9 mouse cellular contexts compared by ENCODE assay signal in the genomic region with DNA sequence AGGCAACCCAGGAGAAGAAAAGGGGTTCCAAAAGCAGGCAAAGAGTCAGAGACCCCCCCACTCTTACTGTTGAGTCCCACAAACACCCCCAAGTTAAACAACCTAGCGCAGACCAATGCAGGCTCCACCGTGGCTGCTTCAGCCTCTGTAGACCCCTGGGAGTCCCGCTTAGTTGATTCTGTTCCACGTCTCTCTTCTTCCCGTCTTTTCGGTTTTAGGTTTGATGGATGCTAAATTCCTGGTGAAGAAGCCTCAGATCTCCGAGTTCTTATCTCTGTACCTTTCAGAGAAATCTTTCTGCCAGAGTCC. TPM values are rescaled to one million over a fixed set of nuclear protein-coding genes. Genes with fewer than 3 reads are reported as not detected.
DNase-seq lines count a peak whose midpoint lies in the region; ATAC-seq lines count a peak whose summit lies in the region.
"Had no signal": no experiment of that assay in that cellular context is flagged by ENCODE, and none has a peak within 500 bp of the region (broad histone marks: within the 10 kb centered on the region; RNA-seq: fewer than 3 reads in every experiment).

No protein-coding gene starts in this region.

- no peak for DNase-seq in kidney, postnatal 14 days
- no peak for DNase-seq in embryonic facial prominence, embryonic 10.5 days (ENCODE audit: low spot score)
- no peak for DNase-seq in intestine, embryonic 14.5 days (ENCODE audit: low spot score)
- no peak for DNase-seq in ovary, adult 18-20 months (ENCODE audit: low spot score)
- DNase-seq in kidney, adult 8-10 months, result no peak
- DNase-seq in kidney, postnatal 25 days, result no peak

- H3K27me3 ChIP-seq in kidney, embryonic 16.5 days (ENCODE audit: insufficient read depth, low read length), result no peaks in the 10 kb centered on the region
- peaks cover 16% of the 10 kb centered on the region for H3K27me3 ChIP-seq in embryonic facial prominence, embryonic 10.5 days (replicated peaks; ENCODE audit: low read depth, poor library complexity, severe bottlenecking)
- no peaks in the 10 kb centered on the region for H3K27me3 ChIP-seq in intestine, embryonic 14.5 days (replicated peaks; ENCODE audit: control insufficient read depth, insufficient read depth, low read length)
- H3K27me3 ChIP-seq in midbrain, embryonic 16.5 days (ENCODE audit: control insufficient read depth, insufficient read depth, low read depth, low read length), result no peaks in the 10 kb centered on the region

- H3K9me3 ChIP-seq in kidney, embryonic 16.5 days (ENCODE audit: low read length), result peaks cover 4% of the 10 kb centered on the region; the same call in 1 of the 2 replicates
- H3K9me3 ChIP-seq in embryonic facial prominence, embryonic 10.5 days, result no peaks in the 10 kb centered on the region
- H3K9me3 ChIP-seq in intestine, embryonic 14.5 days (ENCODE audit: control insufficient read depth, low read length), result no peaks in the 10 kb centered on the region
- H3K9me3 ChIP-seq in midbrain, embryonic 16.5 days (replicated peaks; ENCODE audit: control insufficient read depth, low read length, poor library complexity, severe bottlenecking), result no peaks in the 10 kb centered on the region

- H3K4me1 ChIP-seq in kidney, embryonic 16.5 days (ENCODE audit: insufficient read depth, low read length), result peaks cover 25% of the 10 kb centered on the region
- H3K4me1 ChIP-seq in embryonic facial prominence, embryonic 10.5 days, result peaks cover 25% of the 10 kb centered on the region
- H3K4me1 ChIP-seq in intestine, embryonic 14.5 days (replicated peaks; ENCODE audit: control insufficient read depth, insufficient read depth, low read length), result peaks cover 9% of the 10 kb centered on the region; the same call in 1 of the 2 replicates
- peaks cover 17% of the 10 kb centered on the region for H3K4me1 ChIP-seq in midbrain, embryonic 16.5 days (ENCODE audit: control insufficient read depth, insufficient read depth, low read length)

- 2% methylated on average over 7 of the region's 7 CpGs for WGBS in kidney, embryonic 16.5 days
- WGBS in embryonic facial prominence, embryonic 10.5 days, result 5% methylated on average over 7 of the region's 7 CpGs
- 3% methylated on average over 7 of the region's 7 CpGs for WGBS in intestine, embryonic 14.5 days
- WGBS in midbrain, embryonic 16.5 days, result 2% methylated on average over 7 of the region's 7 CpGs

- ATAC-seq in kidney, embryonic 16.5 days (ENCODE audit: low FRiP score, low TSS enrichment), result peak; percentile 39; the same call in 1 of the 2 replicates
- no peak; the same call in 1 of the 2 replicates for ATAC-seq in intestine, embryonic 14.5 days (replicated peaks; ENCODE audit: low FRiP score, low TSS enrichment, low read depth)
- ATAC-seq in midbrain, embryonic 16.5 days, result no peak

- H3K4me3 ChIP-seq in kidney, embryonic 16.5 days (ENCODE audit: low read length), result peak overlapping the region; percentile 48
- peak overlapping the region; percentile 57 for H3K4me3 ChIP-seq in embryonic facial prominence, embryonic 10.5 days
- H3K4me3 ChIP-seq in intestine, embryonic 14.5 days (ENCODE audit: low read depth, low read length), result peak overlapping the region; percentile 41
- H3K4me3 ChIP-seq in midbrain, embryonic 16.5 days (ENCODE audit: low read depth, low read length), result 0 out of 2 replicates have a peak overlapping the region, but pooled peaks have one; percentile 3

- peak overlapping the region; percentile 79 for H3K4me2 ChIP-seq in kidney, embryonic 16.5 days (replicated peaks; ENCODE audit: low read depth, low read length)
- H3K4me2 ChIP-seq in intestine, embryonic 14.5 days (ENCODE audit: low read length), result peak overlapping the region; percentile 71
- H3K4me2 ChIP-seq in midbrain, embryonic 16.5 days (ENCODE audit: low read length), result peak overlapping the region; percentile 49

- peak overlapping the region; percentile 38; the same call in 1 of the 2 replicates for H3K27ac ChIP-seq in kidney, embryonic 16.5 days (ENCODE audit: low read length)
- peak overlapping the region; percentile 67; the same call in 1 of the 2 replicates for H3K27ac ChIP-seq in embryonic facial prominence, embryonic 10.5 days (replicated peaks)
- no peak overlapping the region for H3K27ac ChIP-seq in intestine, embryonic 14.5 days (ENCODE audit: low read depth)
- no peak overlapping the region for H3K27ac ChIP-seq in midbrain, embryonic 16.5 days (ENCODE audit: low read length)
- H3K27ac ChIP-seq: macrophage had no signal

- no peaks in the 10 kb centered on the region for H3K36me3 ChIP-seq in kidney, embryonic 16.5 days (ENCODE audit: insufficient read depth, low read length)
- no peaks in the 10 kb centered on the region for H3K36me3 ChIP-seq in embryonic facial prominence, embryonic 10.5 days (replicated peaks)
- H3K36me3 ChIP-seq in intestine, embryonic 14.5 days (ENCODE audit: control insufficient read depth, insufficient read depth, low read length), result no peaks in the 10 kb centered on the region
- H3K36me3 ChIP-seq in midbrain, embryonic 16.5 days (ENCODE audit: control insufficient read depth, insufficient read depth, low read length), result no peaks in the 10 kb centered on the region

- peak overlapping the region; percentile 59 for H3K9ac ChIP-seq in kidney, embryonic 16.5 days (replicated peaks; ENCODE audit: low read length)
- H3K9ac ChIP-seq in intestine, embryonic 14.5 days (ENCODE audit: low read length), result 0 out of 2 replicates have a peak overlapping the region, but pooled peaks have one; percentile 13
- no peak overlapping the region for H3K9ac ChIP-seq in midbrain, embryonic 16.5 days (ENCODE audit: low read depth, low read length)

RNA-seq across cellular contexts. Expression of gene Map3k9, which starts 26.5 kb away (rescaled TPM):
- 0.73 and 0.97 TPM in 2 replicates for polyA plus RNA-seq in kidney, embryonic 16.5 days (2015; fragmentation: Nextera tagmentation; extraction: Ambion mirVana)
- 0.96 and 1.5 TPM in 2 replicates for polyA plus RNA-seq in embryonic facial prominence, embryonic 10.5 days (2016; fragmentation: Nextera tagmentation; extraction: Ambion mirVana)
- polyA plus RNA-seq in intestine, embryonic 14.5 days (2014; fragmentation: Nextera tagmentation; extraction: Ambion mirVana), result 1.5 and 2.4 TPM in 2 replicates
- polyA plus RNA-seq in midbrain, embryonic 16.5 days (2015; fragmentation: Nextera tagmentation; extraction: Ambion mirVana), result 8.4 and 10.9 TPM in 2 replicates

RNA-seq across cellular contexts. Expression of gene Pcnx, which starts 52.3 kb away (rescaled TPM):
- 9.1 and 12.5 TPM in 2 replicates for polyA plus RNA-seq in kidney, embryonic 16.5 days (2015; fragmentation: Nextera tagmentation; extraction: Ambion mirVana)
- 8.0 and 12.5 TPM in 2 replicates for polyA plus RNA-seq in embryonic facial prominence, embryonic 10.5 days (2016; fragmentation: Nextera tagmentation; extraction: Ambion mirVana)
- polyA plus RNA-seq in intestine, embryonic 14.5 days (2014; fragmentation: Nextera tagmentation; extraction: Ambion mirVana), result 18.2 and 23.6 TPM in 2 replicates
- polyA plus RNA-seq in midbrain, embryonic 16.5 days (2015; fragmentation: Nextera tagmentation; extraction: Ambion mirVana), result 9.9 and 11.3 TPM in 2 replicates

Comparison
In these comparisons a context has a peak if more than half of its experiments do, and no peak if none do; other contexts are left out.
1. H3K27ac ChIP-seq: peak in kidney, embryonic 16.5 days (single experiment) and embryonic facial prominence, embryonic 10.5 days (single experiment); none in intestine, embryonic 14.5 days (single experiment) and midbrain, embryonic 16.5 days (single experiment).
2. H3K4me3 ChIP-seq: peak in every context shown above with its lines; median percentile 57 in embryonic facial prominence, embryonic 10.5 days; 48 in kidney, embryonic 16.5 days; 41 in intestine, embryonic 14.5 days; 3 in midbrain, embryonic 16.5 days.
3. Peak in every context shown above with its lines, with median percentiles within 50 percentile points of each other: H3K4me2 ChIP-seq.